Mouse (Mus musculus): ENCODE measurements around the gene Zfp13. TPM values are rescaled to one million over a fixed set of nuclear protein-coding genes. Genes with fewer than 3 reads are reported as not detected.
"Not testable (repeated sequence)": the region's sequence is repeated elsewhere in the genome, so short reads cannot be mapped to it uniquely, and the experiment has no call there.

Zfp13 gene
- polyA plus RNA-seq, 1 experiment from 2014 or later: 4.0 TPM

GRCm38 (mm10) chr17:23599605-23600063, 347 bp upstream of the Zfp13 start:
- TF ChIP-seq EP300 (optimal IDR thresholded peaks at IDR 0.05) (no peak), CTCF (IDR thresholded peaks at IDR 0.05; ENCODE audit: low read depth) (no peak)
- WGBS: 26% methylated on average over 7 of the region's 7 CpGs
- peak overlapping the region; percentile 82 for H3K4me2 ChIP-seq (replicated peaks; ENCODE audit: low read depth)

GRCm38 (mm10) chr17:23595139-23595538, 4.1 kb downstream of the Zfp13 start:
- H3K9me3 ChIP-seq (ENCODE audit: control insufficient read depth, low read length); H3K36me3 ChIP-seq (ENCODE audit: control insufficient read depth, insufficient read depth, low read length); H3K4me2 ChIP-seq (replicated peaks; ENCODE audit: low read depth); H3K4me1 ChIP-seq (replicated peaks; ENCODE audit: control insufficient read depth, insufficient read depth); H3K4me3 ChIP-seq (ENCODE audit: low read depth, low read length); DNase-seq (ENCODE audit: low spot score); H3K9ac ChIP-seq (ENCODE audit: low read length); ATAC-seq (ENCODE audit: low FRiP score, low TSS enrichment); H3K27me3 ChIP-seq (ENCODE audit: control insufficient read depth, insufficient read depth, low read length); H3K27ac ChIP-seq (replicated peaks): not testable (repeated sequence)
- 80% methylated on average over 4 of the region's 4 CpGs for WGBS

More at GRCm38 (mm10) chr17:23599605-23600063, 347 bp upstream of the Zfp13 start:
- H3K36me3 ChIP-seq (ENCODE audit: control insufficient read depth, insufficient read depth, low read length): no peaks in the 10 kb centered on the region
- peak overlapping the region; percentile 73 for H3K9ac ChIP-seq (ENCODE audit: low read length)
- H3K27ac ChIP-seq (replicated peaks): peak overlapping the region; percentile 92
- peak overlapping the region; percentile 49 for H3K4me3 ChIP-seq (ENCODE audit: low read depth, low read length)
- no peaks in the 10 kb centered on the region for H3K4me1 ChIP-seq (replicated peaks; ENCODE audit: control insufficient read depth, insufficient read depth)
- no peak for DNase-seq (ENCODE audit: low spot score)
- no peak for ATAC-seq (ENCODE audit: low FRiP score, low TSS enrichment)
- no peaks in the 10 kb centered on the region for H3K9me3 ChIP-seq (ENCODE audit: control insufficient read depth, low read length)
- no peaks in the 10 kb centered on the region for H3K27me3 ChIP-seq (ENCODE audit: control insufficient read depth, insufficient read depth, low read length)

- Histone ChIP-seq H3K4me2 (replicated peaks; ENCODE audit: low read depth) (peak overlapping the region; percentile 50), H3K4me3 (ENCODE audit: low read depth, low read length) (peak overlapping the region; percentile 43), H3K9me3 (ENCODE audit: control insufficient read depth, low read length) (no peaks in the 10 kb centered on the region), H3K27me3 (ENCODE audit: control insufficient read depth, insufficient read depth, low read length) (no peaks in the 10 kb centered on the region), H3K4me1 (replicated peaks; ENCODE audit: control insufficient read depth, insufficient read depth) (no peaks in the 10 kb centered on the region), H3K27ac (replicated peaks) (peak overlapping the region; percentile 56), H3K9ac (ENCODE audit: low read length) (peak overlapping the region; percentile 51), H3K36me3 (ENCODE audit: control insufficient read depth, insufficient read depth, low read length) (no peaks in the 10 kb centered on the region)
- DNase-seq (ENCODE audit: low spot score) (no peak), ATAC-seq (ENCODE audit: low FRiP score, low TSS enrichment) (peak; percentile 63)
- WGBS: 12% methylated on average over 13 of the region's 13 CpGs
- TF ChIP-seq CTCF (IDR thresholded peaks at IDR 0.05; ENCODE audit: low read depth): no peak
- no peak for TF ChIP-seq EP300 (optimal IDR thresholded peaks at IDR 0.05)
These were observed 6.4 kb downstream of the Zfp13 start for GRCm38 (mm10) chr17:23592926-23593300.

- Histone ChIP-seq H3K4me2 (replicated peaks; ENCODE audit: low read depth) (peak overlapping the region; percentile 50), H3K9ac (ENCODE audit: low read length) (peak overlapping the region; percentile 51), H3K4me3 (ENCODE audit: low read depth, low read length) (peak overlapping the region; percentile 43), H3K27me3 (ENCODE audit: control insufficient read depth, insufficient read depth, low read length) (no peaks in the 10 kb centered on the region), H3K36me3 (ENCODE audit: control insufficient read depth, insufficient read depth, low read length) (no peaks in the 10 kb centered on the region), H3K4me1 (replicated peaks; ENCODE audit: control insufficient read depth, insufficient read depth) (no peaks in the 10 kb centered on the region), H3K9me3 (ENCODE audit: control insufficient read depth, low read length) (no peaks in the 10 kb centered on the region), H3K27ac (replicated peaks) (peak overlapping the region; percentile 56)
- DNase-seq (ENCODE audit: low spot score) (peak; percentile 99), ATAC-seq (ENCODE audit: low FRiP score, low TSS enrichment) (peak; percentile 100)
- 7% methylated on average over 34 of the region's 34 CpGs for WGBS
- TF ChIP-seq EP300 (optimal IDR thresholded peaks at IDR 0.05): no peak
- no peak for TF ChIP-seq CTCF (IDR thresholded peaks at IDR 0.05; ENCODE audit: low read depth)
These were observed 6.9 kb downstream of the Zfp13 start for GRCm38 (mm10) chr17:23592208-23592925.

- H3K27ac ChIP-seq (replicated peaks): no peak overlapping the region
- H3K27me3 ChIP-seq (ENCODE audit: control insufficient read depth, insufficient read depth, low read length): no peaks in the 10 kb centered on the region
- ATAC-seq (ENCODE audit: low FRiP score, low TSS enrichment): no peak
- WGBS: 45% methylated on average over 2 of the region's 2 CpGs
- no peak for TF ChIP-seq CTCF (IDR thresholded peaks at IDR 0.05; ENCODE audit: low read depth)
- H3K4me1 ChIP-seq (replicated peaks; ENCODE audit: control insufficient read depth, insufficient read depth): no peaks in the 10 kb centered on the region
- H3K4me2 ChIP-seq (replicated peaks; ENCODE audit: low read depth): no peak overlapping the region
- H3K36me3 ChIP-seq (ENCODE audit: control insufficient read depth, insufficient read depth, low read length): no peaks in the 10 kb centered on the region
- DNase-seq (ENCODE audit: low spot score): no peak
- H3K9ac ChIP-seq (ENCODE audit: low read length): no peak overlapping the region
- H3K4me3 ChIP-seq (ENCODE audit: low read depth, low read length): no peak overlapping the region
- no peaks in the 10 kb centered on the region for H3K9me3 ChIP-seq (ENCODE audit: control insufficient read depth, low read length)
These were observed 12.0 kb downstream of the Zfp13 start for GRCm38 (mm10) chr17:23587253-23587652.

GRCm38 (mm10) chr17:23585721-23586491, 13.4 kb downstream of the Zfp13 start:
- H3K9ac ChIP-seq (ENCODE audit: low read length): peak overlapping the region; percentile 76
- no peak overlapping the region for H3K27ac ChIP-seq (replicated peaks)
- H3K27me3 ChIP-seq (ENCODE audit: control insufficient read depth, insufficient read depth, low read length): no peaks in the 10 kb centered on the region
- H3K36me3 ChIP-seq (ENCODE audit: control insufficient read depth, insufficient read depth, low read length): no peaks in the 10 kb centered on the region
- ATAC-seq (ENCODE audit: low FRiP score, low TSS enrichment) (peak; percentile 79), DNase-seq (ENCODE audit: low spot score) (peak; percentile 55)
- TF ChIP-seq CTCF (IDR thresholded peaks at IDR 0.05; ENCODE audit: low read depth) (no peak), EP300 (optimal IDR thresholded peaks at IDR 0.05) (no peak)
- H3K4me1 ChIP-seq (replicated peaks; ENCODE audit: control insufficient read depth, insufficient read depth): no peaks in the 10 kb centered on the region
- WGBS: under 1% methylated on average over 22 of the region's 22 CpGs
- peak overlapping the region; percentile 68 for H3K4me3 ChIP-seq (ENCODE audit: low read depth, low read length)
- H3K9me3 ChIP-seq (ENCODE audit: control insufficient read depth, low read length): no peaks in the 10 kb centered on the region
- peak overlapping the region; percentile 82 for H3K4me2 ChIP-seq (replicated peaks; ENCODE audit: low read depth)

Data from stomach, postnatal 0 days (tissue).